Mouse (Mus musculus) CH12.LX (cell line): Measurements from ENCODE around the gene Med29. TPM values are rescaled to one million over a fixed set of nuclear protein-coding genes. Genes with fewer than 3 reads are reported as not detected.
A peak's percentile ranks its signal among the peaks of the same experiment; 100 is the strongest.

Experiments used
- DNase-seq: peaks from one replicate; pipeline ENCODE4 v3.0.0-alpha.2; 2013; ENCODE audit errors: extremely low read depth
- H3K27ac ChIP-seq: 2 replicates; pipeline ENCODE4 v1.5.1; 2012; ENCODE audit warnings: low read depth, mild to moderate bottlenecking, control low read depth, moderate library complexity; ENCODE audit not compliant: insufficient read depth
- H3K27me3 ChIP-seq: replicated peaks from 2 replicates; pipeline ENCODE3; 2012; ENCODE audit warnings: inconsistent platforms
- H3K36me3 ChIP-seq, 2 experiments: replicated peaks in 1 of 2; 2 replicates each; pipeline versions ENCODE3 to v1.6.1; 2012; ENCODE audit warnings: inconsistent platforms in 1 of 2, low read length in 1 of 2, mild to moderate bottlenecking in 1 of 2, mixed read lengths in 1 of 2, moderate library complexity in 1 of 2; ENCODE audit not compliant: control insufficient read depth in 1 of 2, insufficient read depth in 1 of 2
- H3K4me1 ChIP-seq, 2 experiments: 2 replicates each; pipeline ENCODE4 v1.6.1; 2012; ENCODE audit warnings: inconsistent platforms in 1 of 2, moderate library complexity in 1 of 2; ENCODE audit not compliant: insufficient read depth in 2 of 2, control insufficient read depth in 1 of 2
- H3K4me2 ChIP-seq: 2 replicates; pipeline ENCODE4 v1.6.1; 2012; ENCODE audit warnings: low read depth, mild to moderate bottlenecking, control low read depth; ENCODE audit not compliant: poor library complexity, insufficient read depth, severe bottlenecking
- H3K4me3 ChIP-seq, 3 experiments: fragments of 150-350 bp in 1 of 3; sonication (generic) in 1 of 3; replicated peaks in 1 of 3; 2 replicates each; pipeline versions ENCODE3 to v1.5.1; 2011 to 2012; ENCODE audit warnings: low read depth in 2 of 3, low read length in 2 of 3, mild to moderate bottlenecking in 2 of 3, moderate library complexity in 2 of 3, control low read depth in 1 of 3, improper control_type of control experiment in 1 of 3, inconsistent platforms in 1 of 3, mixed read lengths in 1 of 3; ENCODE audit not compliant: poor library complexity in 1 of 3
- H3K79me2 ChIP-seq: replicated peaks from 2 replicates; pipeline ENCODE4 v1.6.1; 2012; ENCODE audit warnings: mild to moderate bottlenecking, moderate library complexity; ENCODE audit not compliant: control insufficient read depth, poor library complexity, insufficient read depth, severe bottlenecking; ENCODE audit errors: extremely low read depth
- H3K9ac ChIP-seq: 2 replicates; pipeline ENCODE4 v1.6.1; 2012; ENCODE audit warnings: low read depth, mild to moderate bottlenecking, control low read depth, moderate library complexity; ENCODE audit not compliant: insufficient read depth
- H3K9me3 ChIP-seq: replicated peaks from 2 replicates; pipeline ENCODE3; 2012; ENCODE audit warnings: low read length, inconsistent platforms, mixed read lengths
- BHLHE40 ChIP-seq: IDR thresholded peaks from 2 replicates; pipeline ENCODE4 v1.6.1; 2011; ENCODE audit warnings: mild to moderate bottlenecking, low read depth, low read length, improper control_type of control experiment
- CHD1 ChIP-seq: IDR thresholded peaks from 2 replicates; pipeline ENCODE4 v1.6.1; 2012; ENCODE audit warnings: low read depth, low read length, improper control_type of control experiment, inconsistent platforms
- CHD2 ChIP-seq: IDR thresholded peaks from 2 replicates; pipeline ENCODE4 v1.6.1; 2011; ENCODE audit warnings: low read length, improper control_type of control experiment
- CTCF ChIP-seq, 2 experiments: IDR thresholded peaks in 1 of 2; conservative IDR thresholded peaks in 1 of 2; 2 replicates each; pipeline ENCODE4 v1.5.1; 2011 to 2012; ENCODE audit warnings: low read depth in 2 of 2, low read length in 2 of 2, improper control_type of control experiment in 1 of 2, inconsistent platforms in 1 of 2, mild to moderate bottlenecking in 1 of 2, moderate library complexity in 1 of 2
- E2F4 ChIP-seq: IDR thresholded peaks from 2 replicates; pipeline ENCODE4 v1.6.1; 2011; ENCODE audit warnings: low read depth, low read length, improper control_type of control experiment; ENCODE audit not compliant: insufficient replicate concordance
- ELF1 ChIP-seq: IDR thresholded peaks from 2 replicates; pipeline ENCODE4 v1.6.1; 2014; ENCODE audit warnings: low read depth, mild to moderate bottlenecking, inconsistent platforms, low read length, improper control_type of control experiment
- EP300 ChIP-seq: IDR thresholded peaks from 2 replicates; pipeline ENCODE4 v1.6.1; 2011; ENCODE audit warnings: low read length, improper control_type of control experiment
- ETS1 ChIP-seq: conservative IDR thresholded peaks from 2 replicates; pipeline ENCODE4 v1.6.1; 2012; ENCODE audit warnings: low read depth, mild to moderate bottlenecking, inconsistent platforms, low read length, improper control_type of control experiment, moderate library complexity
- GABPA ChIP-seq: IDR thresholded peaks from 2 replicates; pipeline ENCODE4 v1.6.1; 2012; ENCODE audit warnings: low read depth, low read length, improper control_type of control experiment, inconsistent platforms; ENCODE audit not compliant: insufficient replicate concordance
- HCFC1 ChIP-seq: IDR thresholded peaks from 2 replicates; pipeline ENCODE4 v1.6.1; 2012; ENCODE audit warnings: low read depth, mild to moderate bottlenecking, inconsistent platforms, low read length, improper control_type of control experiment
- IRF4 ChIP-seq: IDR thresholded peaks from 2 replicates; pipeline ENCODE4 v1.6.1; 2014; ENCODE audit warnings: low read depth, mild to moderate bottlenecking, inconsistent platforms, low read length, improper control_type of control experiment
- JUN ChIP-seq: IDR thresholded peaks from 2 replicates; pipeline ENCODE4 v1.6.1; 2011; ENCODE audit warnings: low read depth, mild to moderate bottlenecking, low read length, improper control_type of control experiment, moderate library complexity; ENCODE audit not compliant: insufficient read depth
- KAT2A ChIP-seq: IDR thresholded peaks from 2 replicates; pipeline ENCODE4 v1.6.1; 2012; ENCODE audit warnings: low read length, improper control_type of control experiment, inconsistent platforms; ENCODE audit not compliant: insufficient replicate concordance
- MAFK ChIP-seq: IDR thresholded peaks from 2 replicates; pipeline ENCODE4 v1.6.1; 2011; ENCODE audit warnings: low read length, improper control_type of control experiment; ENCODE audit not compliant: insufficient replicate concordance
- MAX ChIP-seq: IDR thresholded peaks from 2 replicates; pipeline ENCODE4 v1.6.1; 2011; ENCODE audit warnings: low read length, improper control_type of control experiment
- MAZ ChIP-seq: IDR thresholded peaks from 2 replicates; pipeline ENCODE4 v1.6.1; 2012; ENCODE audit warnings: low read depth, mild to moderate bottlenecking, inconsistent platforms, low read length, improper control_type of control experiment, moderate library complexity
- MXI1 ChIP-seq: IDR thresholded peaks from 2 replicates; pipeline ENCODE4 v1.6.1; 2011; ENCODE audit warnings: mild to moderate bottlenecking, low read depth, low read length, improper control_type of control experiment
- MYC ChIP-seq: IDR thresholded peaks from 2 replicates; pipeline ENCODE4 v1.6.1; 2011; ENCODE audit warnings: low read depth, mild to moderate bottlenecking, improper control_type of control experiment, low read length
- NELFE ChIP-seq: IDR thresholded peaks from 2 replicates; pipeline ENCODE4 v1.6.1; 2011; ENCODE audit warnings: low read depth, low read length, improper control_type of control experiment
- PAX5 ChIP-seq: IDR thresholded peaks from 2 replicates; pipeline ENCODE4 v1.6.1; 2012; ENCODE audit warnings: low read length, inconsistent platforms, mixed read lengths
- POLR2A ChIP-seq: IDR thresholded peaks from 2 replicates; pipeline ENCODE4 v1.6.1; 2011; ENCODE audit warnings: low read depth, mild to moderate bottlenecking, improper control_type of control experiment, low read length
- POLR2AphosphoS2 ChIP-seq: IDR thresholded peaks from 2 replicates; pipeline ENCODE4 v1.6.1; 2011; ENCODE audit warnings: low read depth, low read length, improper control_type of control experiment
- RCOR1 ChIP-seq: conservative IDR thresholded peaks from 2 replicates; pipeline ENCODE4 v1.6.1; 2012; ENCODE audit warnings: low read depth, mild to moderate bottlenecking, inconsistent platforms, low read length, improper control_type of control experiment
- SIN3A ChIP-seq: IDR thresholded peaks from 2 replicates; pipeline ENCODE4 v1.6.1; 2012; ENCODE audit warnings: low read length, improper control_type of control experiment, inconsistent platforms
- SMC3 ChIP-seq: IDR thresholded peaks from 2 replicates; pipeline ENCODE4 v1.6.1; 2011; ENCODE audit warnings: low read depth, low read length, improper control_type of control experiment
- USF1 ChIP-seq: IDR thresholded peaks from 2 replicates; pipeline ENCODE4 v1.6.1; 2014; ENCODE audit warnings: low read depth, mild to moderate bottlenecking, inconsistent platforms, low read length, improper control_type of control experiment
- USF2 ChIP-seq: conservative IDR thresholded peaks from 2 replicates; pipeline ENCODE4 v1.6.1; 2011; ENCODE audit warnings: low read depth, low read length, improper control_type of control experiment
- ZC3H11A ChIP-seq: IDR thresholded peaks from 2 replicates; pipeline ENCODE4 v1.6.1; 2012; ENCODE audit warnings: low read depth, mild to moderate bottlenecking, inconsistent platforms, low read length, improper control_type of control experiment
- ZKSCAN1 ChIP-seq: IDR thresholded peaks from 2 replicates; pipeline ENCODE4 v1.6.1; 2012; ENCODE audit warnings: low read depth, inconsistent platforms, low read length, improper control_type of control experiment, borderline replicate concordance
- ZMIZ1 ChIP-seq: IDR thresholded peaks from 2 replicates; pipeline ENCODE4 v1.6.1; 2012; ENCODE audit warnings: low read depth, mild to moderate bottlenecking, inconsistent platforms, low read length, improper control_type of control experiment
- ZNF384 ChIP-seq: IDR thresholded peaks from 2 replicates; pipeline ENCODE4 v1.6.1; 2012; ENCODE audit warnings: low read depth, low read length, improper control_type of control experiment, inconsistent platforms
- dilution Hi-C: fragments of 300-500 bp; cut with MboI; formaldehyde crosslinking; loops from 2 replicates; pipeline ENCODE4 v1.14.3; 2020; ENCODE audit warnings: low sequenced_read_pairs; ENCODE audit not compliant: extremely low pct_unique_long_range_greater_than_20kb, extremely low pct_ligation_motif_present
- in situ Hi-C: fragments of 300-500 bp; cut with MboI; formaldehyde crosslinking; loops from 3 replicates; pipeline ENCODE4 v1.14.3; 2019; ENCODE audit warnings: low sequenced_read_pairs, low pct_ligation_motif_present, low pct_unique_long_range_greater_than_20kb, mixed read lengths
- polyA plus RNA-seq: library from polyadenylated mRNA; unstranded; fragments of >175 nt; gene quantifications from 2 replicates; pipeline ENCODE4 v1.2.1, GENCODE M21; 2012; ENCODE audit warnings: low read depth; ENCODE audit not compliant: insufficient read length
- total RNA-seq, 2 experiments: library from RNA; depleted of rRNA; stranded (reverse); fragments of 300-350 nt in 1 of 2; fragments of >200 nt in 1 of 2; gene quantifications; 2 replicates each; pipeline ENCODE4 v1.2.3; 2012 to 2014

The Med29 gene
- total and polyA plus RNA-seq, 3 experiments, result 19.8 to 26.9 (median 23.5) TPM

GRCm38 (mm10) chr7:28373891-28374495, 18.5 kb downstream of the Med29 start:
- dilution Hi-C loops (no loop called here), in situ Hi-C loops (no loop called here)
- Histone ChIP-seq H3K27me3 (no peaks in the 10 kb centered on the region), H3K9ac (no peak overlapping the region), H3K4me3 (no peak overlapping the region), H3K36me3 (peaks cover 9 to 24% of the 10 kb centered on the region in 2 experiments), H3K4me2 (no peak overlapping the region), H3K79me2 (peaks cover 27% of the 10 kb centered on the region), H3K9me3 (no peaks in the 10 kb centered on the region), H3K27ac (0 out of 2 replicates have a peak overlapping the region, but pooled peaks have one; percentile 5), H3K4me1 (peaks cover 9 to 47% of the 10 kb centered on the region in 2 experiments)
- TF ChIP-seq USF1, result no peak
- no peak for TF ChIP-seq JUN
- no peak for TF ChIP-seq PAX5
- 0 out of 2 replicates have a peak, but pooled peaks have one; percentile 2 for TF ChIP-seq MAX
- no peak for TF ChIP-seq MAFK
- no peak for TF ChIP-seq NELFE
- TF ChIP-seq HCFC1, result no peak
- no peak for TF ChIP-seq MYC
- DNase-seq, result no peak

GRCm38 (mm10) chr7:28373131-28373581, 19.4 kb downstream of the Med29 start:
- in situ Hi-C loops, result no loop called here
- DNase-seq, result peak; percentile 93
- H3K9me3 ChIP-seq, result no peaks in the 10 kb centered on the region
- H3K4me1 ChIP-seq, result peaks cover 9 to 45% of the 10 kb centered on the region in 2 experiments
- H3K4me3 ChIP-seq, result peak overlapping the region; percentile 39 to 70 (median 50)
- dilution Hi-C loops, result no loop called here
- H3K27me3 ChIP-seq, result no peaks in the 10 kb centered on the region
- H3K79me2 ChIP-seq, result peaks cover 19% of the 10 kb centered on the region
- peak overlapping the region; percentile 61 for H3K9ac ChIP-seq
- H3K27ac ChIP-seq, result peak overlapping the region; percentile 55
- H3K4me2 ChIP-seq, result peak overlapping the region; percentile 67; the same call in 1 of the 2 replicates
- peaks cover 9 to 31% of the 10 kb centered on the region in 2 experiments for H3K36me3 ChIP-seq
- no peak for TF ChIP-seq POLR2AphosphoS2
- no peak for TF ChIP-seq GABPA
- TF ChIP-seq E2F4, result no peak
- peak; percentile 28; the same call in 1 of the 2 replicates for TF ChIP-seq ETS1
- TF ChIP-seq IRF4, result peak; percentile 75
- no peak for TF ChIP-seq CHD1
- 0 out of 2 replicates have a peak, but pooled peaks have one; percentile 36 for TF ChIP-seq MAZ
- TF ChIP-seq SMC3, result peak; percentile 97
- TF ChIP-seq EP300, result no peak
- no peak for TF ChIP-seq USF2
- peak; percentile 77 for TF ChIP-seq ZNF384
- TF ChIP-seq USF1, result no peak
- TF ChIP-seq RCOR1, result no peak
- peak; percentile 60; the same call in 1 of the 2 replicates for TF ChIP-seq SIN3A
- peak; percentile 40; the same call in 1 of the 2 replicates for TF ChIP-seq BHLHE40
- peak; percentile 92 for TF ChIP-seq ZC3H11A
- no peak for TF ChIP-seq CHD2
- TF ChIP-seq MXI1, result 0 out of 2 replicates have a peak, but pooled peaks have one; percentile 49
- TF ChIP-seq JUN, result no peak
- TF ChIP-seq POLR2A, result no peak
- TF ChIP-seq ELF1, result no peak
- TF ChIP-seq ZMIZ1, result no peak
- TF ChIP-seq CTCF (conservative IDR thresholded peaks at IDR 0.05 in 1 of 2, IDR thresholded peaks at IDR 0.05 in 1 of 2; ENCODE audit: low read depth in 2 of 2, low read length in 2 of 2), result peak; percentile 74 to 93; a peak in 3 of 4 replicates
- TF ChIP-seq MYC, result 0 out of 2 replicates have a peak, but pooled peaks have one; percentile 56
- no peak for TF ChIP-seq KAT2A
- TF ChIP-seq NELFE, result 0 out of 2 replicates have a peak, but pooled peaks have one; percentile 27
- no peak for TF ChIP-seq PAX5
- no peak; the same call in none of the 2 replicates for TF ChIP-seq HCFC1
- TF ChIP-seq ZKSCAN1, result no peak
